Mouse (Mus musculus): ENCODE results near the gene Mrgpra1. TPM values are rescaled to one million over a fixed set of nuclear protein-coding genes. Genes with fewer than 3 reads are reported as not detected.
"Not testable (repeated sequence)": the region's sequence is repeated elsewhere in the genome, so short reads cannot be mapped to it uniquely, and the experiment has no call there.

The Mrgpra1 gene
- not detected in 2 replicates for polyA plus RNA-seq (2015; fragmentation: Nextera tagmentation; extraction: Ambion mirVana)

GRCm38 (mm10) chr7:47354140-47354539 is at the start of gene Mrgpra1:
Gene Mrgpra1 (minus strand): TSS chr7:47354240.
- no peaks in the 10 kb centered on the region for H3K27me3 ChIP-seq
- H3K27ac ChIP-seq (replicated peaks), result no peak within 1 kb of the TSS
- 76% methylated on average over 1 of the region's 1 CpGs for WGBS
- ATAC-seq (replicated peaks), result no peak
- H3K9me3 ChIP-seq, result peaks cover 22% of the 10 kb centered on the region
- H3K9ac ChIP-seq (replicated peaks), result no peak within 1 kb of the TSS
- no peak within 1 kb of the TSS for H3K4me3 ChIP-seq
- H3K4me1 ChIP-seq, result no peaks in the 10 kb centered on the region
- H3K36me3 ChIP-seq, result no peaks in the 10 kb centered on the region
- H3K4me2 ChIP-seq (replicated peaks), result no peak within 1 kb of the TSS

- Histone ChIP-seq H3K27ac (replicated peaks) (no peak overlapping the region), H3K4me1 (no peaks in the 10 kb centered on the region), H3K36me3 (no peaks in the 10 kb centered on the region), H3K27me3 (no peaks in the 10 kb centered on the region), H3K4me2 (replicated peaks) (no peak overlapping the region), H3K9ac (replicated peaks) (no peak overlapping the region), H3K4me3 (no peak overlapping the region), H3K9me3 (peaks cover 15% of the 10 kb centered on the region)
- no peak for ATAC-seq (replicated peaks)
These were observed 47.1 kb upstream of the Mrgpra1 start for GRCm38 (mm10) chr7:47401125-47401524.

- Histone ChIP-seq H3K9me3 (0 out of 2 replicates have a peak, but pooled peaks cover 6% of the 10 kb centered on the region), H3K36me3 (no peaks in the 10 kb centered on the region), H3K4me1 (no peaks in the 10 kb centered on the region), H3K27me3 (no peaks in the 10 kb centered on the region), H3K4me2 (replicated peaks) (no peak overlapping the region), H3K27ac (replicated peaks) (no peak overlapping the region), H3K9ac (replicated peaks) (no peak overlapping the region), H3K4me3 (no peak overlapping the region)
- no peak for ATAC-seq (replicated peaks)
- 71% methylated on average over 3 of the region's 3 CpGs for WGBS
These were observed 5.6 kb downstream of the Mrgpra1 start for GRCm38 (mm10) chr7:47348421-47348820.

- Histone ChIP-seq H3K27ac (replicated peaks) (no peak overlapping the region), H3K4me3 (no peak overlapping the region), H3K27me3 (no peaks in the 10 kb centered on the region), H3K4me1 (no peaks in the 10 kb centered on the region), H3K4me2 (replicated peaks) (no peak overlapping the region), H3K9ac (replicated peaks) (no peak overlapping the region), H3K36me3 (no peaks in the 10 kb centered on the region), H3K9me3 (0 out of 2 replicates have a peak, but pooled peaks cover 6% of the 10 kb centered on the region)
- 91% methylated on average over 4 of the region's 4 CpGs for WGBS
- no peak for ATAC-seq (replicated peaks)
These were observed 8.0 kb downstream of the Mrgpra1 start for GRCm38 (mm10) chr7:47345905-47346478.

GRCm38 (mm10) chr7:47341887-47342286 is 12.2 kb downstream of the Mrgpra1 start:
- not testable (repeated sequence) for H3K27ac ChIP-seq (replicated peaks); H3K4me2 ChIP-seq (replicated peaks); H3K4me1 ChIP-seq; H3K4me3 ChIP-seq; H3K27me3 ChIP-seq; H3K9ac ChIP-seq (replicated peaks); H3K9me3 ChIP-seq; H3K36me3 ChIP-seq; ATAC-seq (replicated peaks)
- 83% methylated on average over 3 of the region's 3 CpGs for WGBS

- not testable (repeated sequence) for H3K27me3 ChIP-seq; H3K4me1 ChIP-seq; H3K27ac ChIP-seq (replicated peaks); ATAC-seq (replicated peaks); H3K4me3 ChIP-seq; H3K9ac ChIP-seq (replicated peaks); H3K4me2 ChIP-seq (replicated peaks); H3K9me3 ChIP-seq; H3K36me3 ChIP-seq
- WGBS, result 72% methylated on average over 3 of the region's 3 CpGs
These were observed 12.7 kb downstream of the Mrgpra1 start for GRCm38 (mm10) chr7:47341389-47341788.

- 60% methylated on average over 1 of the region's 1 CpGs for WGBS
- ATAC-seq (replicated peaks), result no peak
- H3K36me3 ChIP-seq, result no peaks in the 10 kb centered on the region
These were observed 35.7 kb downstream of the Mrgpra1 start for GRCm38 (mm10) chr7:47318299-47318698.

GRCm38 (mm10) chr7:47312289-47312688 is 41.8 kb downstream of the Mrgpra1 start:
- Histone ChIP-seq H3K4me1 (no peaks in the 10 kb centered on the region), H3K27ac (replicated peaks) (no peak overlapping the region), H3K9ac (replicated peaks) (no peak overlapping the region), H3K9me3 (peaks cover 14% of the 10 kb centered on the region), H3K27me3 (no peaks in the 10 kb centered on the region), H3K4me3 (no peak overlapping the region), H3K4me2 (replicated peaks) (no peak overlapping the region), H3K36me3 (no peaks in the 10 kb centered on the region)
- WGBS, result 40% methylated on average over 4 of the region's 4 CpGs
- ATAC-seq (replicated peaks), result no peak

More at GRCm38 (mm10) chr7:47318299-47318698, 35.7 kb downstream of the Mrgpra1 start:
- Histone ChIP-seq H3K4me2 (replicated peaks) (no peak overlapping the region), H3K27me3 (no peaks in the 10 kb centered on the region), H3K9ac (replicated peaks) (no peak overlapping the region), H3K27ac (replicated peaks) (no peak overlapping the region), H3K4me3 (no peak overlapping the region), H3K4me1 (no peaks in the 10 kb centered on the region), H3K9me3 (peaks cover 3% of the 10 kb centered on the region)

- Histone ChIP-seq H3K4me1 (no peaks in the 10 kb centered on the region), H3K27ac (replicated peaks) (no peak overlapping the region), H3K9ac (replicated peaks) (no peak overlapping the region), H3K27me3 (no peaks in the 10 kb centered on the region), H3K4me2 (replicated peaks) (no peak overlapping the region), H3K9me3 (peaks cover 11% of the 10 kb centered on the region; the same call in 1 of the 2 replicates), H3K36me3 (no peaks in the 10 kb centered on the region), H3K4me3 (no peak overlapping the region)
- 94% methylated on average over 10 of the region's 10 CpGs for WGBS
- no peak for ATAC-seq (replicated peaks)
These were observed 44.2 kb downstream of the Mrgpra1 start for GRCm38 (mm10) chr7:47309855-47310254.

GRCm38 (mm10) chr7:47304661-47305060 is 49.4 kb downstream of the Mrgpra1 start:
- H3K9ac ChIP-seq (replicated peaks); H3K9me3 ChIP-seq; H3K36me3 ChIP-seq; H3K27me3 ChIP-seq; H3K27ac ChIP-seq (replicated peaks); H3K4me1 ChIP-seq; ATAC-seq (replicated peaks); H3K4me2 ChIP-seq (replicated peaks); H3K4me3 ChIP-seq: not testable (repeated sequence)
- 77% methylated on average over 5 of the region's 6 CpGs for WGBS

- ATAC-seq (replicated peaks); H3K27me3 ChIP-seq; H3K9me3 ChIP-seq; H3K9ac ChIP-seq (replicated peaks); H3K4me3 ChIP-seq; H3K4me1 ChIP-seq; H3K4me2 ChIP-seq (replicated peaks); H3K36me3 ChIP-seq; H3K27ac ChIP-seq (replicated peaks): not testable (repeated sequence)
These were observed 54.4 kb downstream of the Mrgpra1 start for GRCm38 (mm10) chr7:47299612-47300011.

Data from forebrain, embryonic 15.5 days (tissue).